11 mouse cellular contexts compared by ENCODE assay signal in genomic region chr3:108294398-108294797, GRCm38 (mm10). TPM values are rescaled to one million over a fixed set of nuclear protein-coding genes. Genes with fewer than 3 reads are reported as not detected.
DNase-seq lines count a peak whose midpoint lies in the region; ATAC-seq lines count a peak whose summit lies in the region.
"Had no signal": no experiment of that assay in that cellular context is flagged by ENCODE, and none has a peak within 500 bp of the region (broad histone marks: within the 10 kb centered on the region; RNA-seq: fewer than 3 reads in every experiment).

No protein-coding gene starts in this region.

- 0 out of 2 replicates have a peak overlapping the region, but pooled peaks have one; percentile 14 for H3K4me2 ChIP-seq in lung, embryonic 16.5 days (ENCODE audit: low read depth, low read length)
- 0 out of 2 replicates have a peak overlapping the region, but pooled peaks have one; percentile 30 for H3K4me2 ChIP-seq in heart, embryonic 15.5 days
- no peak overlapping the region; the same call in 1 of the 2 replicates for H3K4me2 ChIP-seq in stomach, embryonic 14.5 days (replicated peaks; ENCODE audit: low read depth, low read length)
- H3K4me2 ChIP-seq: hindbrain, embryonic 15.5 days had no signal

- H3K27ac ChIP-seq in lung, embryonic 16.5 days (ENCODE audit: low read length) = peak overlapping the region; percentile 78
- H3K27ac ChIP-seq in heart, embryonic 15.5 days = peak overlapping the region; percentile 72
- peak overlapping the region; percentile 1; the same call in 1 of the 2 replicates for H3K27ac ChIP-seq in stomach, embryonic 14.5 days (ENCODE audit: low read length)

- 0 out of 2 replicates have a peak overlapping the region, but pooled peaks have one; percentile 21 for H3K9ac ChIP-seq in lung, embryonic 16.5 days (ENCODE audit: low read length)
- no peak overlapping the region for H3K9ac ChIP-seq in heart, embryonic 15.5 days
- no peak overlapping the region for H3K9ac ChIP-seq in stomach, embryonic 14.5 days (replicated peaks; ENCODE audit: low read depth, low read length)
- H3K9ac ChIP-seq: hindbrain, embryonic 15.5 days had no signal

- no peaks in the 10 kb centered on the region for H3K9me3 ChIP-seq in lung, embryonic 16.5 days (ENCODE audit: control insufficient read depth, low read length)
- no peaks in the 10 kb centered on the region for H3K9me3 ChIP-seq in heart, embryonic 15.5 days (replicated peaks)
- H3K9me3 ChIP-seq in stomach, embryonic 14.5 days (ENCODE audit: control insufficient read depth, low read depth, low read length) = no peaks in the 10 kb centered on the region
- H3K9me3 ChIP-seq: hindbrain, embryonic 15.5 days had no signal

- ATAC-seq in frontal cortex, adult (ENCODE audit: low TSS enrichment) = 0 out of 2 replicates have a peak, but pooled peaks have one; percentile 20
- peak; percentile 64 for ATAC-seq in lung, embryonic 16.5 days (ENCODE audit: low read depth)
- ATAC-seq in heart, embryonic 15.5 days (replicated peaks; ENCODE audit: insufficient number of reproducible peaks, insufficient read depth, low FRiP score, low read depth) = peak; percentile 74
- no peak for ATAC-seq in stomach, embryonic 14.5 days (ENCODE audit: insufficient number of reproducible peaks, insufficient read depth, low FRiP score, low read depth)

- H3K27me3 ChIP-seq in lung, embryonic 16.5 days (ENCODE audit: control insufficient read depth, insufficient read depth, low read depth, low read length) = no peaks in the 10 kb centered on the region
- H3K27me3 ChIP-seq in heart, embryonic 15.5 days = no peaks in the 10 kb centered on the region
- H3K27me3 ChIP-seq in stomach, embryonic 14.5 days (ENCODE audit: control insufficient read depth, insufficient read depth, low read length) = no peaks in the 10 kb centered on the region
- H3K27me3 ChIP-seq: hindbrain, embryonic 15.5 days had no signal

- 10% methylated on average over 2 of the region's 2 CpGs for WGBS in lung, embryonic 16.5 days
- WGBS in heart, embryonic 15.5 days = 12% methylated on average over 2 of the region's 2 CpGs
- WGBS in stomach, embryonic 14.5 days = 19% methylated on average over 2 of the region's 2 CpGs

- peaks cover 65% of the 10 kb centered on the region for H3K4me1 ChIP-seq in lung, embryonic 16.5 days (replicated peaks; ENCODE audit: control insufficient read depth, insufficient read depth, low read length)
- H3K4me1 ChIP-seq in heart, embryonic 15.5 days (replicated peaks) = peaks cover 67% of the 10 kb centered on the region
- peaks cover 40% of the 10 kb centered on the region for H3K4me1 ChIP-seq in stomach, embryonic 14.5 days (ENCODE audit: control insufficient read depth, insufficient read depth, low read length)

- no peaks in the 10 kb centered on the region for H3K36me3 ChIP-seq in lung, embryonic 16.5 days (ENCODE audit: control insufficient read depth, insufficient read depth, low read length)
- H3K36me3 ChIP-seq in heart, embryonic 15.5 days = no peaks in the 10 kb centered on the region
- H3K36me3 ChIP-seq in stomach, embryonic 14.5 days (ENCODE audit: control insufficient read depth, insufficient read depth, low read length) = no peaks in the 10 kb centered on the region
- H3K36me3 ChIP-seq: hindbrain, embryonic 15.5 days had no signal

- H3K4me3 ChIP-seq in lung, embryonic 16.5 days (ENCODE audit: low read length) = no peak overlapping the region
- H3K4me3 ChIP-seq in heart, embryonic 15.5 days = no peak overlapping the region
- H3K4me3 ChIP-seq in stomach, embryonic 14.5 days (ENCODE audit: low read depth, low read length) = no peak overlapping the region
- H3K4me3 ChIP-seq: erythroblast, embryonic 14.5 days; hindbrain, embryonic 15.5 days had no signal

- DNase-seq in frontal cortex, adult 2 months (ENCODE audit: extremely low spot score in 1 of 2, low spot score in 1 of 2) = no peak
- DNase-seq in lung, postnatal 14 days = no peak
- DNase-seq in thymus, postnatal 10 days (ENCODE audit: low spot score in 2 of 2) = no peak
- no peak for DNase-seq in cerebellum, adult 11 months
- DNase-seq: cerebellum, adult 11-12 months had no signal

RNA-seq across cellular contexts. Expression of gene Sort1, which starts 10.5 kb away (rescaled TPM):
- polyA plus RNA-seq in frontal cortex, adult 2 months (2012; rRNA removed) = 157 and 166 TPM in 2 replicates
- polyA plus RNA-seq in lung, embryonic 16.5 days (2015; fragmentation: Nextera tagmentation; extraction: Ambion mirVana) = 13.7 and 14.3 TPM in 2 replicates
- 10.2 and 13.9 TPM in 2 replicates for polyA plus RNA-seq in heart, embryonic 15.5 days (2015; fragmentation: Nextera tagmentation; extraction: Ambion mirVana)
- 12.3 and 12.9 TPM in 2 replicates for polyA plus RNA-seq in stomach, embryonic 14.5 days (2014; fragmentation: Nextera tagmentation; extraction: Ambion mirVana)

RNA-seq across cellular contexts. Expression of gene Psma5, which starts 37.7 kb away (rescaled TPM):
- 98.0 and 117 TPM in 2 replicates for polyA plus RNA-seq in frontal cortex, adult 2 months (2012; rRNA removed)
- polyA plus RNA-seq in lung, embryonic 16.5 days (2015; fragmentation: Nextera tagmentation; extraction: Ambion mirVana) = 254 and 275 TPM in 2 replicates
- polyA plus RNA-seq in heart, embryonic 15.5 days (2015; fragmentation: Nextera tagmentation; extraction: Ambion mirVana) = 174 and 197 TPM in 2 replicates
- 280 and 294 TPM in 2 replicates for polyA plus RNA-seq in stomach, embryonic 14.5 days (2014; fragmentation: Nextera tagmentation; extraction: Ambion mirVana)

Comparison
In these comparisons a context has a peak if more than half of its experiments do, and no peak if none do; other contexts are left out.
1. H3K27ac ChIP-seq: peak in every context shown above with its lines; median percentile 78 in lung, embryonic 16.5 days; 72 in heart, embryonic 15.5 days; 1 in stomach, embryonic 14.5 days.
2. RNA of gene Sort1, which starts 10.5 kb away (polyA plus RNA-seq): 157 to 166 TPM in frontal cortex, adult 2 months; 13.7 to 14.3 TPM in lung, embryonic 16.5 days, 12.3 to 12.9 TPM in stomach, embryonic 14.5 days and 10.2 to 13.9 TPM in heart, embryonic 15.5 days; every median in the first group is over 10 times any median in the second.